Mouse (Mus musculus): ENCODE data around the gene Troap.
"Not testable (repeated sequence)": the region's sequence is repeated elsewhere in the genome, so short reads cannot be mapped to it uniquely, and the experiment has no call there.

Gene Troap

GRCm38 (mm10) chr15:99040920-99041856, 33.2 kb upstream of the Troap start:
- no peak for DNase-seq (ENCODE audit: low read depth)

GRCm38 (mm10) chr15:99042334-99042733, 32.0 kb upstream of the Troap start:
- no peak for DNase-seq (ENCODE audit: low read depth)

- no peak for DNase-seq (ENCODE audit: low read depth)
Observed at GRCm38 (mm10) chr15:99044854-99045253, 29.5 kb upstream of the Troap start.

GRCm38 (mm10) chr15:99045734-99046133, 28.6 kb upstream of the Troap start:
- DNase-seq (ENCODE audit: low read depth) = not testable (repeated sequence)

- DNase-seq (ENCODE audit: low read depth) = peak; percentile 86
Observed at GRCm38 (mm10) chr15:99049473-99050253, 24.7 kb upstream of the Troap start.

- DNase-seq (ENCODE audit: low read depth) = no peak
Observed at GRCm38 (mm10) chr15:99053373-99053772, 21.0 kb upstream of the Troap start.

GRCm38 (mm10) chr15:99055040-99055439, 19.3 kb upstream of the Troap start, which contains the start of gene Prph:
Gene Prph, plus strand, starts transcription at chr15:99055174.
- no peak for DNase-seq (ENCODE audit: low read depth)

- peak; percentile 46 for DNase-seq (ENCODE audit: low read depth)
Observed at GRCm38 (mm10) chr15:99055511-99055961, 18.8 kb upstream of the Troap start.

- peak; percentile 85 for DNase-seq (ENCODE audit: low read depth)
Observed at GRCm38 (mm10) chr15:99056332-99056731, 18.0 kb upstream of the Troap start.

GRCm38 (mm10) chr15:99065557-99066165, 8.7 kb upstream of the Troap start:
- peak; percentile 60 for DNase-seq (ENCODE audit: low read depth)

GRCm38 (mm10) chr15:99071988-99072387, 2.4 kb upstream of the Troap start:
- DNase-seq (ENCODE audit: low read depth) = peak; percentile 56

- DNase-seq (ENCODE audit: low read depth) = peak; percentile 98
Observed at GRCm38 (mm10) chr15:99074600-99075333, 392 bp downstream of the Troap start.

GRCm38 (mm10) chr15:99076011-99076410, 1.6 kb downstream of the Troap start:
- DNase-seq (ENCODE audit: low read depth) = not testable (repeated sequence)

GRCm38 (mm10) chr15:99078181-99078910, 4.0 kb downstream of the Troap start:
- DNase-seq (ENCODE audit: low read depth) = no peak

GRCm38 (mm10) chr15:99079804-99080203, 5.4 kb downstream of the Troap start:
- no peak for DNase-seq (ENCODE audit: low read depth)

GRCm38 (mm10) chr15:99082322-99082721, 7.9 kb downstream of the Troap start:
- DNase-seq (ENCODE audit: low read depth) = no peak

GRCm38 (mm10) chr15:99082840-99083239, 8.5 kb downstream of the Troap start:
- no peak for DNase-seq (ENCODE audit: low read depth)

GRCm38 (mm10) chr15:99083258-99083657, 8.9 kb downstream of the Troap start:
- peak; percentile 64 for DNase-seq (ENCODE audit: low read depth)

- DNase-seq (ENCODE audit: low read depth) = peak; percentile 13
Observed at GRCm38 (mm10) chr15:99083867-99084557, 9.6 kb downstream of the Troap start.

GRCm38 (mm10) chr15:99084618-99085017, 10.2 kb downstream of the Troap start:
- DNase-seq (ENCODE audit: low read depth) = no peak

Data from induced T-regulatory cell, adult 2 months (primary cell).